In genomic region chr2:24367030-24367894, GRCm38 (mm10) we compare ENCODE assay signal across 8 mouse cellular contexts. TPM values are rescaled to one million over a fixed set of nuclear protein-coding genes. Genes with fewer than 3 reads are reported as not detected.
A peak's percentile ranks its signal among the peaks of the same experiment; 100 is the strongest.
DNase-seq lines count a peak whose midpoint lies in the region; ATAC-seq and TF ChIP-seq lines count a peak whose summit lies in the region.

Psd4 (plus strand) TSS chr2:24367580.

- no peaks in the 10 kb centered on the region for H3K4me1 ChIP-seq in ES-Bruce4 (ENCODE audit: control insufficient read depth, insufficient read depth, low read length)
- H3K4me1 ChIP-seq in forebrain, embryonic 15.5 days, result peaks cover 4% of the 10 kb centered on the region
- H3K4me1 ChIP-seq in hindbrain, embryonic 12.5 days, result peaks cover 4% of the 10 kb centered on the region
- no peaks in the 10 kb centered on the region; the same call in 1 of the 2 replicates for H3K4me1 ChIP-seq in limb, embryonic 13.5 days
- peaks cover 6% of the 10 kb centered on the region; the same call in 1 of the 2 replicates for H3K4me1 ChIP-seq in midbrain, embryonic 12.5 days

- TF ChIP-seq POLR2A in ES-Bruce4 (IDR thresholded peaks at IDR 0.05; ENCODE audit: insufficient read depth, low read length), result no peak

- H3K4me2 ChIP-seq in forebrain, embryonic 15.5 days (replicated peaks), result peak within 1 kb of the TSS; percentile 77
- H3K4me2 ChIP-seq in hindbrain, embryonic 12.5 days (replicated peaks), result peak within 1 kb of the TSS; percentile 79
- peak within 1 kb of the TSS; percentile 75 for H3K4me2 ChIP-seq in limb, embryonic 13.5 days (replicated peaks)
- peak within 1 kb of the TSS; percentile 75 for H3K4me2 ChIP-seq in midbrain, embryonic 12.5 days (replicated peaks)

- no peak for TF ChIP-seq EP300 in ES-Bruce4 (IDR thresholded peaks at IDR 0.05; ENCODE audit: insufficient read depth, low read depth, low read length)

- H3K9me3 ChIP-seq in ES-Bruce4 (replicated peaks; ENCODE audit: control insufficient read depth, insufficient read depth, low read length, poor library complexity, severe bottlenecking), result no peaks in the 10 kb centered on the region
- H3K9me3 ChIP-seq in forebrain, embryonic 15.5 days, result no peaks in the 10 kb centered on the region
- H3K9me3 ChIP-seq in hindbrain, embryonic 12.5 days (replicated peaks), result no peaks in the 10 kb centered on the region
- H3K9me3 ChIP-seq in limb, embryonic 13.5 days, result no peaks in the 10 kb centered on the region
- no peaks in the 10 kb centered on the region for H3K9me3 ChIP-seq in midbrain, embryonic 12.5 days

- 5% methylated on average over 46 of the region's 47 CpGs for WGBS in forebrain, embryonic 15.5 days
- 4% methylated on average over 47 of the region's 47 CpGs for WGBS in hindbrain, embryonic 12.5 days
- WGBS in limb, embryonic 13.5 days, result 3% methylated on average over 46 of the region's 47 CpGs
- WGBS in midbrain, embryonic 12.5 days, result 5% methylated on average over 47 of the region's 47 CpGs

- H3K9ac ChIP-seq in ES-Bruce4 (ENCODE audit: low read depth, poor library complexity, severe bottlenecking), result peak within 1 kb of the TSS; percentile 8; the same call in 1 of the 2 replicates
- peak within 1 kb of the TSS; percentile 35 for H3K9ac ChIP-seq in forebrain, embryonic 15.5 days (replicated peaks)
- peak within 1 kb of the TSS; percentile 49 for H3K9ac ChIP-seq in hindbrain, embryonic 12.5 days
- H3K9ac ChIP-seq in limb, embryonic 13.5 days, result peak within 1 kb of the TSS; percentile 63
- peak within 1 kb of the TSS; percentile 37; the same call in 1 of the 2 replicates for H3K9ac ChIP-seq in midbrain, embryonic 12.5 days (replicated peaks)

- DNase-seq in adrenal gland, postnatal 14 days, result peak; percentile 84
- DNase-seq in spleen, postnatal 36 days (ENCODE audit: low spot score in 2 of 2), result peak; percentile 72 to 74
- DNase-seq in frontal cortex, adult 2 months (ENCODE audit: extremely low spot score in 1 of 2, low spot score in 1 of 2), result no peak

- no peak within 1 kb of the TSS for H3K27ac ChIP-seq in ES-Bruce4 (ENCODE audit: insufficient read depth, low read length)
- no peak within 1 kb of the TSS for H3K27ac ChIP-seq in forebrain, embryonic 15.5 days (replicated peaks)
- H3K27ac ChIP-seq in hindbrain, embryonic 12.5 days, result no peak within 1 kb of the TSS
- no peak within 1 kb of the TSS for H3K27ac ChIP-seq in limb, embryonic 13.5 days
- H3K27ac ChIP-seq in midbrain, embryonic 12.5 days (replicated peaks), result no peak within 1 kb of the TSS

- peak within 1 kb of the TSS; percentile 39 for H3K4me3 ChIP-seq in ES-Bruce4 (ENCODE audit: low read depth, low read length)
- H3K4me3 ChIP-seq in forebrain, embryonic 15.5 days, result peak within 1 kb of the TSS; percentile 42
- H3K4me3 ChIP-seq in hindbrain, embryonic 12.5 days, result peak within 1 kb of the TSS; percentile 43
- H3K4me3 ChIP-seq in limb, embryonic 13.5 days, result peak within 1 kb of the TSS; percentile 43
- H3K4me3 ChIP-seq in midbrain, embryonic 12.5 days, result peak within 1 kb of the TSS; percentile 44

- peak; percentile 90 for ATAC-seq in forebrain, embryonic 15.5 days (replicated peaks)
- ATAC-seq in hindbrain, embryonic 12.5 days (ENCODE audit: low FRiP score), result peak; percentile 86
- ATAC-seq in limb, embryonic 13.5 days (ENCODE audit: low FRiP score, low read depth), result peak; percentile 89
- ATAC-seq in midbrain, embryonic 12.5 days (ENCODE audit: low FRiP score, low read depth), result peak; percentile 91

- no peaks in the 10 kb centered on the region for H3K36me3 ChIP-seq in ES-Bruce4 (ENCODE audit: control insufficient read depth, insufficient read depth, low read length, poor library complexity, severe bottlenecking)
- no peaks in the 10 kb centered on the region for H3K36me3 ChIP-seq in forebrain, embryonic 15.5 days
- no peaks in the 10 kb centered on the region for H3K36me3 ChIP-seq in hindbrain, embryonic 12.5 days
- H3K36me3 ChIP-seq in limb, embryonic 13.5 days, result no peaks in the 10 kb centered on the region
- no peaks in the 10 kb centered on the region for H3K36me3 ChIP-seq in midbrain, embryonic 12.5 days

- peaks cover 2% of the 10 kb centered on the region; the same call in 1 of the 2 replicates for H3K27me3 ChIP-seq in ES-Bruce4 (ENCODE audit: control insufficient read depth, insufficient read depth, low read length, poor library complexity, severe bottlenecking)
- H3K27me3 ChIP-seq in forebrain, embryonic 15.5 days, result no peaks in the 10 kb centered on the region
- peaks cover 15% of the 10 kb centered on the region for H3K27me3 ChIP-seq in hindbrain, embryonic 12.5 days
- peaks cover 16% of the 10 kb centered on the region for H3K27me3 ChIP-seq in limb, embryonic 13.5 days
- peaks cover 24% of the 10 kb centered on the region for H3K27me3 ChIP-seq in midbrain, embryonic 12.5 days

- no peak for TF ChIP-seq CTCF in ES-Bruce4 (IDR thresholded peaks at IDR 0.05; ENCODE audit: low read depth, low read length)

RNA-seq across cellular contexts. Expression of gene Psd4, which starts in this region (rescaled TPM):
- 3.6 and 10.1 TPM in 2 replicates for polyA plus RNA-seq in ES-Bruce4 (2011; ENCODE audit: insufficient read depth, insufficient read length, low read depth, missing spikeins)
- total RNA-seq in adrenal gland, postnatal 14 days (2021), result 3.7 and 7.9 TPM in 2 replicates
- polyA plus RNA-seq in forebrain, embryonic 15.5 days (2015; fragmentation: Nextera tagmentation; extraction: Ambion mirVana), result 0.28 and 0.59 TPM in 2 replicates
- 1.7 and 2.0 TPM in 2 replicates for polyA plus RNA-seq in hindbrain, embryonic 12.5 days (2016; fragmentation: Nextera tagmentation; extraction: Ambion mirVana)
- polyA plus RNA-seq in limb, embryonic 13.5 days (2015; fragmentation: Nextera tagmentation; extraction: Ambion mirVana), result 1.3 and 1.9 TPM in 2 replicates
- 0.77 and 0.96 TPM in 2 replicates for polyA plus RNA-seq in midbrain, embryonic 12.5 days (2016; fragmentation: Nextera tagmentation; extraction: Ambion mirVana)
- polyA plus RNA-seq in frontal cortex, adult 2 months (2012; rRNA removed), result 0.74 and 1.5 TPM in 2 replicates

Comparison
In these comparisons a context has a peak if more than half of its experiments do, and no peak if none do; other contexts are left out.
1. Peak in ATAC-seq, H3K4me3 ChIP-seq, H3K9ac ChIP-seq and H3K4me2 ChIP-seq in forebrain, embryonic 15.5 days; RNA of the gene not detected or under 1 TPM.
2. Peak in ATAC-seq, H3K4me3 ChIP-seq, H3K9ac ChIP-seq and H3K4me2 ChIP-seq in midbrain, embryonic 12.5 days; RNA of the gene not detected or under 1 TPM.
3. H3K9ac ChIP-seq: peak in every context shown above with its lines; median percentile 63 in limb, embryonic 13.5 days; 49 in hindbrain, embryonic 12.5 days; 37 in midbrain, embryonic 12.5 days; 35 in forebrain, embryonic 15.5 days; 8 in ES-Bruce4.
4. DNase-seq: peak in adrenal gland, postnatal 14 days (single experiment) and spleen, postnatal 36 days (2 of 2); none in frontal cortex, adult 2 months (0 of 2).
5. Peak in every context shown above with its lines, with median percentiles within 50 percentile points of each other: H3K4me3 ChIP-seq, ATAC-seq and H3K4me2 ChIP-seq.